Mouse (Mus musculus): ENCODE measurements around the gene Nat14.

The Nat14 gene

GRCm38 (mm10) chr7:4948386-4948785 lies 26.6 kb downstream of the Nat14 start:
- no peak for DNase-seq (ENCODE audit: low spot score in 2 of 2)

- DNase-seq (ENCODE audit: low spot score in 2 of 2) = no peak
These were observed 28.9 kb downstream of the Nat14 start for GRCm38 (mm10) chr7:4950561-4951342.

GRCm38 (mm10) chr7:4953815-4954445 lies 32.1 kb downstream of the Nat14 start:
- peak; percentile 51 to 55 for DNase-seq (ENCODE audit: low spot score in 2 of 2)

- DNase-seq (ENCODE audit: low spot score in 2 of 2) = no peak
These were observed 35.5 kb downstream of the Nat14 start for GRCm38 (mm10) chr7:4957361-4957760.

GRCm38 (mm10) chr7:4963527-4963926 lies 41.7 kb downstream of the Nat14 start:
- no peak for DNase-seq (ENCODE audit: low spot score in 2 of 2)

GRCm38 (mm10) chr7:4964272-4964671 lies 42.4 kb downstream of the Nat14 start, which contains the start of gene Sbk2:
Gene Sbk2, minus strand, starts transcription at chr7:4964406.
- DNase-seq (ENCODE audit: low spot score in 2 of 2) = peak; percentile 77 to 84

GRCm38 (mm10) chr7:4964988-4965387 lies 43.2 kb downstream of the Nat14 start:
- DNase-seq (ENCODE audit: low spot score in 2 of 2) = no peak

- no peak for DNase-seq (ENCODE audit: low spot score in 2 of 2)
These were observed 49.2 kb downstream of the Nat14 start, which contains the start of gene Sbk3 for GRCm38 (mm10) chr7:4971068-4971467. Gene Sbk3, minus strand, starts transcription at chr7:4971168.

- DNase-seq (ENCODE audit: low spot score in 2 of 2) = no peak
These were observed 49.9 kb downstream of the Nat14 start for GRCm38 (mm10) chr7:4971710-4972109.

GRCm38 (mm10) chr7:4972321-4973047 lies 50.7 kb downstream of the Nat14 start:
- DNase-seq (ENCODE audit: low spot score in 2 of 2) = no peak
